Mouse (Mus musculus) lung, adult 18-20 months (tissue): ENCODE results near the gene Ppef1.

Source experiments
- DNase-seq, 2 experiments: peaks; one replicate each; pipeline ENCODE4 v3.0.0; 2022; ENCODE audit warnings: mixed read lengths in 2 of 2

Gene Ppef1

GRCm38 (mm10) chrX:160598055-160598454 is 137.5 kb downstream of the Ppef1 start:
- no peak for DNase-seq

DNA sequence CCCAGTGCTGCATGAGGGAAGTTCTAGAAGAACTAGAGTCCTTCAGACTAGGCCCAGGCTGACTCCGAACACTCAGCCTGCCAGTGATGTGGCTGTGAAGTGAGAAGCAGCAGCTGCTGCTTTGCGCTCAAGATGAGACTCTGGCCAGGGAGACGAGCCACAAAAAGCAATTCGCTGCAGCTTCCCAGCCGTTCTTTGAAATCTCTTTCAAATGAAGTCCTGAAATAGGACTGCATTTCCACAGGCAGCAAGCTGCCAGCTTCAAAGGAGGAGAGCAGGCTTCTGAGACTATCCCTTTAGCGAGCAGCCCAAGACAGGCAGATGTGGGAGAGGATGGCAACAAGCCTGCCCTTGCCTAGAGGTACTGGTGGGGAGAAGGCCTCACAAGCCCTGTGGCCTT is 142.6 kb downstream of the Ppef1 start:
- DNase-seq = no peak

DNA sequence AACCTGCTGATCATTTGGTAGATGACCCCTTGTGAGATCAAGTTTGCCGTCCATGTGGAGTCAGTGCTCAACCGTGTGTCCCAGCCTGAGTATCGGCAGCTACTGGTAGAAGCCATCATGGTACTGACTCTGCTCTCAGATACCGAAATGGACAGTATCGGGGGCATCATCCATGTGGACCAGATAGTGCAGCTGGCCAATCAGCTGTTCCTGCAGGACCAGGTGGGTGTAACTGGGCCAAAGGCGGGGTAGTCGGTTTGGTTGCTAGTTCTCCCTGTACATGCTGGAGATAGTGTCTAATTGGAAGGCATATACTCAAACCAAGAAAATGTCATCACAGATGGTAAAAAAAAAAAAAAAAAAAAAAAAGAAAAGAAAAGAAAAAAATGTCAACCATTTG is 145.4 kb downstream of the Ppef1 start:
- no peak for DNase-seq

DNA sequence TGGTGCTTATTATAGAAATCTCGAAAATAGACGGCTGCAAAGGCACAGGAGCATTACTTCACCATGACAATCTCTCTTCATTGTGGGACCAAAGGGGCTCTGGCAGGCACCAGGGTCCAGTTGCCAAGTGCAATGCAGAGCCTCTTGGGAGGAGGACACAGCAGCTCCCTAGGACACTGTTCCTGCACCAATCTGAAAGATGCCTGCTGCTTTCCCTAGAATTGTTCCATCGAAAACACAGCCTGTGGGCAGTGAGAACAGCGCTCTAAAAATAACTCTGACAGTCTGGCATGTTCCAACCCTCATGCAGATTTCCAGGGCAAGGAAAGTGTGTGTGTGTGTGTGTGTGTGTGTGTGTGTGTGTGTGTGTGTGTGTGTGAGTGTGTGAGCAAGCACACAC is 147.0 kb downstream of the Ppef1 start:
- no peak for DNase-seq

- peak in 1 of 2 experiments; percentile 24 for DNase-seq
Measured at GRCm38 (mm10) chrX:160585110-160585509, 150.5 kb downstream of the Ppef1 start.

DNA sequence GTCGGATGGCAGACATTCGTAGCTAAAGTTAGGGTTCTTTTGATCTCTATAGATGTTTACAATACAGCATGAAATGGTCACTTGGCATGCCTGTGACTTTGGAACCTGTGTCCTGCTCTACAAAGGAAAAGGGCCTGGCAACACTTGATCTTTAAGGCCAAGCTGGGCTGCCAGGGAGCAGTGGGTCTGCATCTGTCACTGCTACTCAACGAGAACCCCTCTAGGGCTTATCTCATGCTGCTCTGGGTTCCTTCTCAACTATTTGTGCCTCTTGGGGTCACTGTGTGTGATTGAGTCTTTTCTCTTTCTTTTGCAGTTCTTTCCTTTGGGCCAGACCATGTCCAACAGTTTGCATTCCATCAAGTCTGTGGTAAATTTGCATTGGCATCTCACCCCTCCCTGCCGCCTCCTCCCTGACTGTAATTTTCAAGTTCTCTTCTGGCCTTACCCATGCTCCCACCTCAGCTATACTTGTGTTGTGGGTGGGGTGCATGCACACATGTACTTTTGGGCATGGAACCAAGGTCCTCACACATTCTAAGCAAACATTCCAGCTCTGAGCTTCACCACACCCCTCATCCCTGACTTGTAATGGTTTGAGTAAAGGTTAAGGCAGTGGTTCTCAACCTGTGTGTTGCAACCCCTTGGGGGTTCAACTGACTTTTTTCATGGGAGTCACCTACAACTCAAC is 151.3 kb downstream of the Ppef1 start:
- DNase-seq = peak; percentile 29 to 58

DNA sequence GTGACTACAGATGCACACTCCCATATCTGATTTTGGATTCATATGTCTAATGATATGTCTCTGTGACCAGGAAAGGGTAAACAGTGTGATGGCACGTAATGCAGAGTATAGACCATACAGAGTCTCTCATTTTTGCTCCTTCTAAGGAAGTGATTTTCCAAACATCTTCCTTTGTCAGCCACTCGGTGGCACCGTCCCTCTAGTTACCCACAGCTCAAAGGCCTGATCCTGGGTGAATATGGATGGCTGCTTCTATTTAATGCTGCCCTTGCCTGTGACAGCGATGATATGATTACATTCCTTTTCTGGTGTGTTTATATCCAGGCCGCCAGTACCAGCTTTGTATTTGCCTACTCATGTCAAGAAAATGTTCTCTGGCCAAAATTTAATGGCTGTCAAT is 152.0 kb downstream of the Ppef1 start:
- no peak for DNase-seq
